ENCODE assay signal across 30 mouse cellular contexts in genomic region chr17:71307251-71307790, GRCm38 (mm10). TPM values are rescaled to one million over a fixed set of nuclear protein-coding genes. Genes with fewer than 3 reads are reported as not detected.
DNase-seq lines count a peak whose midpoint lies in the region; ATAC-seq and TF ChIP-seq lines count a peak whose summit lies in the region.
"Had no signal": no experiment of that assay in that cellular context is flagged by ENCODE, and none has a peak within 500 bp of the region (broad histone marks: within the 10 kb centered on the region; RNA-seq: fewer than 3 reads in every experiment).

No protein-coding gene starts in this region.

- H3K4me1 ChIP-seq in liver, embryonic 11.5 days (replicated peaks; ENCODE audit: control insufficient read depth, insufficient read depth, low read length) = peaks cover 11% of the 10 kb centered on the region
- peaks cover 15 to 31% of the 10 kb centered on the region in 2 experiments for H3K4me1 ChIP-seq in heart, embryonic 14.5 days (ENCODE audit: control insufficient read depth in 2 of 2, insufficient read depth in 2 of 2, low read length in 2 of 2)

- H3K9ac ChIP-seq in liver, embryonic 11.5 days (ENCODE audit: low read depth, low read length) = no peak overlapping the region
- no peak overlapping the region for H3K9ac ChIP-seq in heart, embryonic 14.5 days (ENCODE audit: low read length)
- H3K9ac ChIP-seq: embryonic facial prominence, embryonic 12.5 days; hindbrain, embryonic 15.5 days; kidney, embryonic 15.5 days; limb, embryonic 13.5 days; liver, embryonic 14.5 days; lung, embryonic 14.5 days had no signal

- no peak overlapping the region for H3K27ac ChIP-seq in gastrocnemius, adult 2 months
- no peak overlapping the region for H3K27ac ChIP-seq in liver, embryonic 11.5 days (ENCODE audit: low read depth, low read length)
- peak overlapping the region; percentile 28 to 75 for H3K27ac ChIP-seq in heart, embryonic 14.5 days (replicated peaks in 1 of 2; ENCODE audit: control insufficient read depth in 1 of 2, insufficient read depth in 1 of 2, low read depth in 2 of 2, low read length in 2 of 2)
- H3K27ac ChIP-seq: embryonic facial prominence, embryonic 12.5 days; hindbrain, embryonic 10.5 days; hindbrain, embryonic 15.5 days; kidney, embryonic 15.5 days; layer of hippocampus, adult 2 months; limb, embryonic 13.5 days; liver, embryonic 14.5 days had no signal

- peaks cover 5% of the 10 kb centered on the region; the same call in 1 of the 2 replicates for H3K27me3 ChIP-seq in liver, embryonic 11.5 days (replicated peaks; ENCODE audit: control insufficient read depth, insufficient read depth, low read length)
- H3K27me3 ChIP-seq in heart, embryonic 14.5 days (ENCODE audit: control insufficient read depth, insufficient read depth, low read length) = peaks cover 5% of the 10 kb centered on the region; the same call in 1 of the 2 replicates

- no peak overlapping the region for H3K4me2 ChIP-seq in liver, embryonic 11.5 days
- H3K4me2 ChIP-seq in heart, embryonic 14.5 days (ENCODE audit: low read length) = peak overlapping the region; percentile 31
- H3K4me2 ChIP-seq: embryonic facial prominence, embryonic 12.5 days; hindbrain, embryonic 15.5 days; kidney, embryonic 15.5 days; limb, embryonic 13.5 days; lung, embryonic 14.5 days; midbrain, embryonic 11.5 days had no signal

- H3K4me3 ChIP-seq in gastrocnemius, adult 2 months = peak overlapping the region; percentile 3; the same call in 1 of the 2 replicates
- no peak overlapping the region for H3K4me3 ChIP-seq in liver, embryonic 11.5 days (ENCODE audit: low read depth, low read length)
- no peak overlapping the region for H3K4me3 ChIP-seq in heart, embryonic 14.5 days (ENCODE audit: control insufficient read depth in 1 of 2, insufficient read depth in 1 of 2, low read depth in 1 of 2, low read length in 2 of 2)
- H3K4me3 ChIP-seq: embryonic facial prominence, embryonic 12.5 days; hindbrain, embryonic 10.5 days; hindbrain, embryonic 15.5 days; kidney, embryonic 15.5 days; layer of hippocampus, adult 2 months; limb, embryonic 13.5 days had no signal

- H3K9me3 ChIP-seq in liver, embryonic 11.5 days (ENCODE audit: control insufficient read depth, low read length) = no peaks in the 10 kb centered on the region
- no peaks in the 10 kb centered on the region for H3K9me3 ChIP-seq in heart, embryonic 14.5 days (ENCODE audit: control insufficient read depth, low read length)
- H3K9me3 ChIP-seq: embryonic facial prominence, embryonic 12.5 days; G1E; hindbrain, embryonic 10.5 days; hindbrain, embryonic 15.5 days; kidney, embryonic 15.5 days; limb, embryonic 13.5 days had no signal

- no peak for ATAC-seq in liver, embryonic 11.5 days (replicated peaks; ENCODE audit: low FRiP score)
- ATAC-seq in heart, embryonic 14.5 days (ENCODE audit: insufficient number of reproducible peaks, insufficient read depth, low FRiP score, low read depth) = no peak; the same call in 1 of the 2 replicates
- ATAC-seq: forebrain, embryonic 14.5 days; inflammation-experienced regulatory T-cells, adult 6 months; midbrain, embryonic 16.5 days had no signal

- no peaks in the 10 kb centered on the region for H3K36me3 ChIP-seq in liver, embryonic 11.5 days (ENCODE audit: control insufficient read depth, insufficient read depth, low read length)
- no peaks in the 10 kb centered on the region for H3K36me3 ChIP-seq in heart, embryonic 14.5 days (ENCODE audit: control insufficient read depth, insufficient read depth, low read length)
- H3K36me3 ChIP-seq: embryonic facial prominence, embryonic 12.5 days; hindbrain, embryonic 15.5 days; kidney, embryonic 15.5 days; limb, embryonic 13.5 days had no signal

- DNase-seq in gastrocnemius, adult 2 months = no peak
- DNase-seq in gastrocnemius, adult 8-10 months (ENCODE audit: low spot score in 2 of 2) = no peak
- peak; percentile 30 for DNase-seq in liver, embryonic 11.5 days (ENCODE audit: low spot score)
- DNase-seq in liver = no peak
- no peak for DNase-seq in layer of hippocampus, postnatal 25 days (ENCODE audit: extremely low spot score in 1 of 2, low spot score in 1 of 2)
- DNase-seq in kidney, adult 8-10 months = no peak
- DNase-seq: adrenal gland, adult 8-10 months; cerebellum, adult 9-11 months; embryo, embryonic 11 days; gastrocnemius, postnatal 10 days; kidney, adult 11 months; kidney, postnatal 25 days; lung, embryonic 14.5 days; lung, postnatal 14 days; right cerebral cortex, postnatal 25 days; spleen, adult 18-20 months; thymus, postnatal 14 days had no signal

- intact Hi-C loops in gastrocnemius, adult 2 months (cut with DNase I) = loop anchor here (5.0 kb wide), 1 partner anchor 40 kb away; no protein-coding TSS in a partner anchor

- WGBS in liver, embryonic 11.5 days = 91% methylated on average over 10 of the region's 10 CpGs
- 64% methylated on average over 10 of the region's 10 CpGs for WGBS in heart, embryonic 14.5 days

- TF ChIP-seq CTCF in gastrocnemius, adult 2 months (IDR thresholded peaks at IDR 0.05) = no peak

RNA-seq across cellular contexts. Expression of gene Emilin2, which starts 4.5 kb away (rescaled TPM):
- 1 to 10 TPM; 3.9 to 8.6 TPM for total RNA-seq in gastrocnemius, adult 2 months (2021)
- total RNA-seq in gastrocnemius, adult 8-10 months (2022) = 1 to 10 TPM; 2.8 to 5.3 (median 3.2) TPM
- 31.3 and 33.4 TPM in 2 replicates for polyA plus RNA-seq in liver, embryonic 11.5 days (2014; fragmentation: Nextera tagmentation; extraction: Ambion mirVana)
- 42.6 and 45.4 TPM in 2 replicates for polyA plus RNA-seq in heart, embryonic 14.5 days (2014; fragmentation: Nextera tagmentation; extraction: Ambion mirVana)
- 1 to 10 TPM; 2.3 to 3.8 TPM for total RNA-seq in layer of hippocampus, postnatal 25 days (2021)

Comparison
In these comparisons a context has a peak if more than half of its experiments do, and no peak if none do; other contexts are left out.
1. H3K27ac ChIP-seq: peak in heart, embryonic 14.5 days (2 of 2); none in gastrocnemius, adult 2 months (single experiment) and liver, embryonic 11.5 days (single experiment).